Mouse (Mus musculus) liver, adult 2 months (tissue): ENCODE measurements around the gene Aqp7.

ENCODE experiments used
- CTCF ChIP-seq: fragments of 200-500 bp; IDR thresholded peaks from 2 replicates; pipeline ENCODE4 v1.5.1; 2011; ENCODE audit warnings: low read depth, low read length, control low read depth
- POLR2A ChIP-seq: fragments of 200-500 bp; IDR thresholded peaks from 2 replicates; pipeline ENCODE4 v1.6.1; 2011; ENCODE audit warnings: low read length, control low read depth; ENCODE audit not compliant: insufficient read depth; ENCODE audit errors: extremely low read depth

- TF ChIP-seq CTCF = no peak
- TF ChIP-seq POLR2A = no peak
Observed at GRCm38 (mm10) chr4:41045288-41045687, 2.7 kb downstream of the Aqp7 start.
